ENCODE assay signal across 15 mouse cellular contexts in genomic region chr9:61409046-61409445, GRCm38 (mm10). TPM values are rescaled to one million over a fixed set of nuclear protein-coding genes. Genes with fewer than 3 reads are reported as not detected.
DNase-seq lines count a peak whose midpoint lies in the region; ATAC-seq and TF ChIP-seq lines count a peak whose summit lies in the region.
"Had no signal": no experiment of that assay in that cellular context is flagged by ENCODE, and none has a peak within 500 bp of the region (broad histone marks: within the 10 kb centered on the region; RNA-seq: fewer than 3 reads in every experiment).

No protein-coding gene starts in this region.

- WGBS in hindbrain, postnatal 0 days: 37% methylated on average over 8 of the region's 8 CpGs
- WGBS in hindbrain, embryonic 16.5 days: 74% methylated on average over 8 of the region's 8 CpGs
- 93% methylated on average over 8 of the region's 8 CpGs for WGBS in midbrain, embryonic 11.5 days

- H3K36me3 ChIP-seq in hindbrain, postnatal 0 days (ENCODE audit: insufficient read depth, low read length): peaks cover 52% of the 10 kb centered on the region
- H3K36me3 ChIP-seq in hindbrain, embryonic 16.5 days (ENCODE audit: control insufficient read depth, insufficient read depth, low read length): peaks cover 59% of the 10 kb centered on the region
- H3K36me3 ChIP-seq in midbrain, embryonic 11.5 days (ENCODE audit: control insufficient read depth, insufficient read depth, low read length): peaks cover 76% of the 10 kb centered on the region

- H3K4me2 ChIP-seq in hindbrain, postnatal 0 days (ENCODE audit: low read depth, low read length): no peak overlapping the region
- H3K4me2 ChIP-seq in hindbrain, embryonic 16.5 days (ENCODE audit: low read length): no peak overlapping the region
- no peak overlapping the region for H3K4me2 ChIP-seq in midbrain, embryonic 11.5 days
- H3K4me2 ChIP-seq: embryonic facial prominence, embryonic 13.5 days; limb, embryonic 12.5 days had no signal

- H3K9me3 ChIP-seq in hindbrain, postnatal 0 days (ENCODE audit: low read length): no peaks in the 10 kb centered on the region
- no peaks in the 10 kb centered on the region for H3K9me3 ChIP-seq in hindbrain, embryonic 16.5 days (ENCODE audit: control insufficient read depth, low read length)
- H3K9me3 ChIP-seq in midbrain, embryonic 11.5 days (ENCODE audit: control insufficient read depth, low read length): no peaks in the 10 kb centered on the region
- H3K9me3 ChIP-seq: embryonic facial prominence, embryonic 13.5 days; limb, embryonic 12.5 days had no signal

- ATAC-seq in hindbrain, postnatal 0 days: no peak
- ATAC-seq in hindbrain, embryonic 16.5 days: no peak
- no peak for ATAC-seq in midbrain, embryonic 11.5 days (ENCODE audit: low FRiP score)

- no peak for TF ChIP-seq CTCF in hindbrain, postnatal 0 days (IDR thresholded peaks at IDR 0.05; ENCODE audit: low read depth)

- H3K27me3 ChIP-seq in hindbrain, postnatal 0 days (ENCODE audit: insufficient read depth, low read length): no peaks in the 10 kb centered on the region
- no peaks in the 10 kb centered on the region for H3K27me3 ChIP-seq in hindbrain, embryonic 16.5 days (replicated peaks; ENCODE audit: control insufficient read depth, insufficient read depth, low read length)
- no peaks in the 10 kb centered on the region for H3K27me3 ChIP-seq in midbrain, embryonic 11.5 days (ENCODE audit: control insufficient read depth, insufficient read depth, low read length)
- H3K27me3 ChIP-seq: limb, embryonic 12.5 days had no signal

- H3K4me1 ChIP-seq in hindbrain, postnatal 0 days (ENCODE audit: insufficient read depth, low read length): peaks cover 23% of the 10 kb centered on the region
- peaks cover 28% of the 10 kb centered on the region for H3K4me1 ChIP-seq in hindbrain, embryonic 16.5 days (ENCODE audit: control insufficient read depth, insufficient read depth, low read depth, low read length)
- H3K4me1 ChIP-seq in midbrain, embryonic 11.5 days (ENCODE audit: control insufficient read depth, insufficient read depth, low read length): peaks cover 22% of the 10 kb centered on the region

- no peak overlapping the region for H3K27ac ChIP-seq in hindbrain, postnatal 0 days
- no peak overlapping the region for H3K27ac ChIP-seq in hindbrain, embryonic 16.5 days (ENCODE audit: low read depth, low read length)
- H3K27ac ChIP-seq in midbrain, embryonic 11.5 days (ENCODE audit: low read depth, low read length): no peak overlapping the region
- H3K27ac ChIP-seq: embryonic facial prominence, embryonic 13.5 days; limb, embryonic 12.5 days had no signal

- H3K9ac ChIP-seq in hindbrain, postnatal 0 days (replicated peaks; ENCODE audit: low read length): no peak overlapping the region
- no peak overlapping the region for H3K9ac ChIP-seq in hindbrain, embryonic 16.5 days (ENCODE audit: low read depth, low read length)
- no peak overlapping the region for H3K9ac ChIP-seq in midbrain, embryonic 11.5 days (ENCODE audit: low read length)
- H3K9ac ChIP-seq: embryonic facial prominence, embryonic 13.5 days; limb, embryonic 12.5 days had no signal

- no peak overlapping the region for H3K4me3 ChIP-seq in hindbrain, postnatal 0 days (ENCODE audit: low read length)
- H3K4me3 ChIP-seq in hindbrain, embryonic 16.5 days (ENCODE audit: low read length): no peak overlapping the region
- no peak overlapping the region for H3K4me3 ChIP-seq in midbrain, embryonic 11.5 days (ENCODE audit: low read depth, low read length)
- H3K4me3 ChIP-seq: embryonic facial prominence, embryonic 13.5 days; limb, embryonic 12.5 days had no signal

- DNase-seq in hindbrain, postnatal 0 days (ENCODE audit: low spot score): peak; percentile 84
- peak; percentile 79 for DNase-seq in 3T3-L1 (ENCODE audit: low read depth, low spot score)
- DNase-seq in cerebellum, adult 11-12 months: peak; percentile 27
- peak; percentile 56 to 84 for DNase-seq in kidney, adult 8-10 months
- no peak for DNase-seq in adrenal gland, postnatal 25 days
- DNase-seq in layer of hippocampus, adult 9-10 months (ENCODE audit: low spot score): no peak
- no peak for DNase-seq in midbrain, embryonic 11.5 days (ENCODE audit: low spot score, missing footprints)
- DNase-seq: adrenal gland, adult 2 months; heart, adult 11 months; layer of hippocampus, postnatal 36 days; right cerebral cortex, postnatal 25 days; thymus, postnatal 14 days had no signal

RNA-seq across cellular contexts. Expression of gene Tle3, which starts 36.9 kb away (rescaled TPM):
- 74.1 and 81.3 TPM in 2 replicates for total RNA-seq in hindbrain, postnatal 0 days (2014; rRNA removed)
- polyA plus RNA-seq in hindbrain, postnatal 0 days (2015; fragmentation: Nextera tagmentation; extraction: Ambion mirVana): 15.5 and 17.7 TPM in 2 replicates
- 19.5 and 23.0 TPM in 2 replicates for polyA plus RNA-seq in hindbrain, embryonic 16.5 days (2015; fragmentation: Nextera tagmentation; extraction: Ambion mirVana)
- total RNA-seq in adrenal gland, postnatal 25 days (2021): 137 and 157 TPM in 2 replicates
- polyA plus RNA-seq in midbrain, embryonic 11.5 days (2014; fragmentation: Nextera tagmentation; extraction: Ambion mirVana): 38.2 and 38.9 TPM in 2 replicates

Comparison
In these comparisons a context has a peak if more than half of its experiments do, and no peak if none do; other contexts are left out.
1. DNase-seq: peak in hindbrain, postnatal 0 days (single experiment), 3T3-L1 (single experiment), cerebellum, adult 11-12 months (single experiment) and kidney, adult 8-10 months (2 of 2); none in adrenal gland, postnatal 25 days (single experiment), layer of hippocampus, adult 9-10 months (single experiment) and midbrain, embryonic 11.5 days (single experiment).